Mouse (Mus musculus) forebrain, embryonic 11.5 days (tissue): ENCODE results near the gene Serpinb9. TPM values are rescaled to one million over a fixed set of nuclear protein-coding genes. Genes with fewer than 3 reads are reported as not detected.

Experiments
- ATAC-seq: fragments of 200-750 bp; cut with Nextera tagmentation; replicated peaks from 2 replicates; pipeline ENCODE4 v1.8.0; 2017; ENCODE audit warnings: moderate TSS enrichment; ENCODE audit not compliant: low FRiP score
- DNase-seq: peaks from one replicate; pipeline ENCODE4 v3.0.0-alpha.2; 2017; ENCODE audit warnings: low spot score
- H3K27ac ChIP-seq: fragments of 300-500 bp; sonication (generic); 2 replicates; pipeline ENCODE4 v1.5.1; 2014; ENCODE audit warnings: low read depth, low read length
- H3K27me3 ChIP-seq: fragments of 300-500 bp; sonication (generic); 2 replicates; pipeline ENCODE4 v1.6.1; 2014; ENCODE audit warnings: mild to moderate bottlenecking, low read length, mixed read lengths; ENCODE audit not compliant: control insufficient read depth, insufficient read depth
- H3K36me3 ChIP-seq: fragments of 300-500 bp; sonication (generic); 2 replicates; pipeline ENCODE4 v1.6.1; 2014; ENCODE audit warnings: mild to moderate bottlenecking, low read length, moderate library complexity, mixed read lengths; ENCODE audit not compliant: control insufficient read depth, insufficient read depth
- H3K4me1 ChIP-seq: fragments of 300-500 bp; sonication (generic); replicated peaks from 2 replicates; pipeline ENCODE4 v1.6.1; 2014; ENCODE audit warnings: low read length, mixed read lengths; ENCODE audit not compliant: control insufficient read depth, insufficient read depth
- H3K4me2 ChIP-seq: fragments of 300-500 bp; sonication (generic); 2 replicates; pipeline ENCODE4 v1.6.1; 2014; ENCODE audit warnings: low read depth, mild to moderate bottlenecking, low read length, moderate library complexity, mixed read lengths; ENCODE audit not compliant: severe bottlenecking
- H3K4me3 ChIP-seq: fragments of 300-500 bp; sonication (generic); 2 replicates; pipeline ENCODE4 v1.5.1; 2014; ENCODE audit warnings: low read depth, low read length
- H3K9ac ChIP-seq: fragments of 300-500 bp; sonication (generic); 2 replicates; pipeline ENCODE4 v1.6.1; 2014; ENCODE audit warnings: low read length
- H3K9me3 ChIP-seq: fragments of 300-500 bp; sonication (generic); 2 replicates; pipeline ENCODE4 v1.6.1; 2016; ENCODE audit warnings: low read length, mixed read lengths; ENCODE audit not compliant: control insufficient read depth
- WGBS: fragments of 180-500 bp; shearing (Covaris S2); extraction: QIAGEN DNeasy Blood & Tissue Kit; methylation state at CpG from one replicate; pipeline ENCODE4 v1.1.7; 2014; 5-methylcytosine and 5-hydroxymethylcytosine counted together
- polyA plus RNA-seq: library from polyadenylated mRNA; unstranded; fragments of >200 nt; fragmentation: Nextera tagmentation; extraction: Ambion mirVana; gene quantifications from 2 replicates; pipeline ENCODE4 v1.2.1, GENCODE M21; 2014

The Serpinb9 gene
- polyA plus RNA-seq, 1 experiment from 2014 or later: 0.99 TPM

DNA sequence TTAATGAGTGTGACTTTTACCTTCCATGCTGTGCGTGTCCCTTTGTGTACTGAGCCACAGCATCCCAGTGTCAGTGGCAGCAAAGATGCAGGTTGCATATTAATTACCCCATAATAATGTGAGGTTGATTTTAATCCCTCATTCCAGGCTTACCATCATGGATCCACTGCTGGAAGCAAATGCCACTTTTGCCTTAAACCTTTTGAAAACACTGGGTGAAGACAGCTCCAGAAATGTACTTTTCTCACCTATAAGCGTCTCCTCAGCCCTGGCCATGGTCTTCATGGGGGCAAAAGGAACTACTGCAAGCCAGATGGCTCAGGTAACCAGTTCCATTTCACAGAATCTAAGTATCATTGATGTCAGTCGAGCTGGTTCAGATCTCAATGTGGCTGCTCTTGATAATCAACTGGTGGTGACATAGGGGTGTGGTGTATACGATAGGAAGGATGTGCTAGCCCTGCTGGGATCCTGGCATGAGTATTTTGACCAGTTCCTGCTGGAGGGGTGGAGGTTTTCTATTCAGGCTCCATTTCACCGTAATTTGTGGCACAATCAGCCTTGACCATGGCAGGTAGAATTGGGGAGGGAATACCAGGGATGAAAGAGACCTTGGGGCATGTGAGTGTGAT, 34.6 kb upstream of the Serpinb9 start:
- Histone ChIP-seq H3K9ac (no peak overlapping the region), H3K27ac (no peak overlapping the region), H3K4me3 (no peak overlapping the region), H3K36me3 (no peaks in the 10 kb centered on the region), H3K9me3 (no peaks in the 10 kb centered on the region), H3K27me3 (no peaks in the 10 kb centered on the region), H3K4me1 (no peaks in the 10 kb centered on the region), H3K4me2 (no peak overlapping the region)
- DNase-seq (no peak), ATAC-seq (no peak)
- WGBS: 74% methylated on average over 5 of the region's 5 CpGs

- DNase-seq (no peak), ATAC-seq (no peak)
- Histone ChIP-seq H3K4me1 (no peaks in the 10 kb centered on the region), H3K9me3 (no peaks in the 10 kb centered on the region), H3K4me2 (no peak overlapping the region), H3K4me3 (no peak overlapping the region), H3K36me3 (no peaks in the 10 kb centered on the region), H3K27me3 (no peaks in the 10 kb centered on the region), H3K9ac (no peak overlapping the region), H3K27ac (no peak overlapping the region)
- 70% methylated on average over 4 of the region's 4 CpGs for whole genome bisulfite sequencing
Observed at GRCm38 (mm10) chr13:32968996-32969640, 33.9 kb upstream of the Serpinb9 start.

DNA sequence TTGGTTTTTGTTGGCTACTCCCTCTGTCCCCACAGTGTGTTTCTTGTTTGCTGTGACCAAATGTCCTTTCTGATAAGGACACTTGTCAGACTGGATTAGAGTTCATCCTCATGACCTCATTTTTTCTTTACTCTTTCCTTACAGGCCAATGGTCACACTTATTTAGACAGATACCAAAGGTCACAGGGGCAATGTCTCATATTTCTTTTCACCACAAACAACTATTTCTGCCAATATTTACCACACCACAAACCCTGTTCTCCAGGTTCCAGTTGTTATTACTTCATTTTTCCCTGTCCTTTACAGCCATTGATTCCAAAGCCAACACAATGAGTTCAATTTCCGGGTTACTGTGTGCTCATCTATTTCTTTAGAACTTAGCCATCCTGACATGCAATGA, 33.4 kb upstream of the Serpinb9 start:
- H3K9ac ChIP-seq: no peak overlapping the region
- no peaks in the 10 kb centered on the region for H3K27me3 ChIP-seq
- H3K36me3 ChIP-seq: no peaks in the 10 kb centered on the region
- H3K4me3 ChIP-seq: no peak overlapping the region
- no peak for ATAC-seq
- WGBS: 90% methylated on average over 1 of the region's 1 CpGs
- no peaks in the 10 kb centered on the region for H3K9me3 ChIP-seq
- no peak overlapping the region for H3K4me2 ChIP-seq
- no peaks in the 10 kb centered on the region for H3K4me1 ChIP-seq
- no peak for DNase-seq
- H3K27ac ChIP-seq: no peak overlapping the region

DNA sequence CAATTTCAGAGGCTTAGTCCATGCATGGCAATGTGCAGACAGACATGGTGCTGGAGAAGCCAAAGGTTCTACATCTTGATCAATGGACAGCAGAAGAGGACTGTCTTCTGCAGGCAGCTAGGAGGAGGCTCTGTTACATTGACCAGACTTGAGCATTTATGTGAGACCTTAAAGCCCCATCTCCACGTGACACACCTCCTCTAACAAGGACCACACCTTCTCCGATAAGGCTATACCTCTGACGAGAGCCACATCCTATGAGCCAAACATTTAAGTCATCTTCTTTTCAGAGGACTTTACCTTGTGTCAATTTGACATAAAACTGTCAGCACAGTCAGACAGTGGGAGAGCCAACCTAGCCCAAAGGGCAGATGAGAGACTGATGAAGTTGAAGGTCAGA, 32.3 kb upstream of the Serpinb9 start:
- H3K27me3 ChIP-seq: no peaks in the 10 kb centered on the region
- H3K9me3 ChIP-seq: no peaks in the 10 kb centered on the region
- ATAC-seq (no peak), DNase-seq (no peak)
- H3K9ac ChIP-seq: no peak overlapping the region
- H3K4me2 ChIP-seq: no peak overlapping the region
- H3K27ac ChIP-seq: no peak overlapping the region
- 84% methylated on average over 3 of the region's 3 CpGs for WGBS
- no peaks in the 10 kb centered on the region for H3K36me3 ChIP-seq
- no peak overlapping the region for H3K4me3 ChIP-seq
- H3K4me1 ChIP-seq: no peaks in the 10 kb centered on the region

- no peak for DNase-seq
- Histone ChIP-seq H3K4me1 (no peaks in the 10 kb centered on the region), H3K9me3 (no peaks in the 10 kb centered on the region), H3K27ac (no peak overlapping the region), H3K4me2 (no peak overlapping the region), H3K36me3 (no peaks in the 10 kb centered on the region), H3K27me3 (no peaks in the 10 kb centered on the region), H3K4me3 (no peak overlapping the region), H3K9ac (no peak overlapping the region)
- ATAC-seq: no peak
- 88% methylated on average over 2 of the region's 2 CpGs for WGBS
Observed at GRCm38 (mm10) chr13:32974268-32974667, 28.8 kb upstream of the Serpinb9 start.

GRCm38 (mm10) chr13:32974889-32975460, 28.1 kb upstream of the Serpinb9 start:
- no peak overlapping the region for H3K27ac ChIP-seq
- no peaks in the 10 kb centered on the region for H3K27me3 ChIP-seq
- no peaks in the 10 kb centered on the region for H3K9me3 ChIP-seq
- ATAC-seq (no peak), DNase-seq (no peak)
- no peak overlapping the region for H3K9ac ChIP-seq
- 75% methylated on average over 3 of the region's 3 CpGs for WGBS
- no peaks in the 10 kb centered on the region for H3K36me3 ChIP-seq
- no peak overlapping the region for H3K4me2 ChIP-seq
- no peak overlapping the region for H3K4me3 ChIP-seq
- no peaks in the 10 kb centered on the region for H3K4me1 ChIP-seq

- Histone ChIP-seq H3K27me3 (no peaks in the 10 kb centered on the region), H3K36me3 (no peaks in the 10 kb centered on the region), H3K27ac (no peak overlapping the region), H3K9me3 (no peaks in the 10 kb centered on the region), H3K4me3 (no peak overlapping the region), H3K4me1 (no peaks in the 10 kb centered on the region), H3K4me2 (no peak overlapping the region), H3K9ac (no peak overlapping the region)
- DNase-seq (no peak), ATAC-seq (no peak)
- 86% methylated on average over 2 of the region's 2 CpGs for WGBS
Observed at GRCm38 (mm10) chr13:32975710-32976109, 27.3 kb upstream of the Serpinb9 start.

DNA sequence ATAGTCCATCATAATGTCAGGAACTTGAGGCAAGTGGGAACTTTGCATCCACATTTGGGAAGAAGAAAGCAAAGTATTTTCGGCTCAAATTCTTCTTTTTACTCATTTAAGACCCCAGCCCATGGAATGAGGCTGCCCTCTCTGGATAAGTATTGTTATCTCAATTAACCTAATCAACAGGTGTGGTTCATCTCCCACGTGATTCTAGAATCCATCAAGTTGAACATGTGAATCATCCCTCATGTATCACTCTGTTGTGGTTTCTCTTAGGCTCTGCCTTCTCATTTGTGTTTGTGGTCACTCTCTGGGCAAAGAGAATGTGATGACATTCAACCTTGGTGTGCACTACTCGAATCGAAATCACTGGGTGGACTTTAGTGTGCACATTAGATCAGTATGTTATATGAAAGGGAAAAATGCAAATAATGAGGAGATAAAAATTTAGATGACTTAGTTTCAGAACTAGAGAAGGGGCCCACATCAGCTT, 20.5 kb upstream of the Serpinb9 start:
- H3K9me3 ChIP-seq: no peaks in the 10 kb centered on the region
- DNase-seq: no peak
- 82% methylated on average over 4 of the region's 4 CpGs for WGBS
- no peak overlapping the region for H3K4me2 ChIP-seq
- ATAC-seq: no peak
- H3K36me3 ChIP-seq: no peaks in the 10 kb centered on the region
- no peak overlapping the region for H3K9ac ChIP-seq
- H3K4me1 ChIP-seq: no peaks in the 10 kb centered on the region
- H3K4me3 ChIP-seq: no peak overlapping the region
- H3K27ac ChIP-seq: no peak overlapping the region
- H3K27me3 ChIP-seq: no peaks in the 10 kb centered on the region

- no peaks in the 10 kb centered on the region for H3K9me3 ChIP-seq
- no peak overlapping the region for H3K9ac ChIP-seq
- H3K4me3 ChIP-seq: no peak overlapping the region
- H3K36me3 ChIP-seq: no peaks in the 10 kb centered on the region
- no peak for ATAC-seq
- H3K4me2 ChIP-seq: no peak overlapping the region
- no peaks in the 10 kb centered on the region for H3K27me3 ChIP-seq
- H3K27ac ChIP-seq: no peak overlapping the region
- H3K4me1 ChIP-seq: no peaks in the 10 kb centered on the region
- DNase-seq: no peak
Observed at GRCm38 (mm10) chr13:32986256-32986655, 16.8 kb upstream of the Serpinb9 start.
